Mouse (Mus musculus) small intestine, adult 2 months (tissue): Measurements from ENCODE around the gene Gnat2. TPM values are rescaled to one million over a fixed set of nuclear protein-coding genes. Genes with fewer than 3 reads are reported as not detected.

Experiments used
- H3K27ac ChIP-seq: fragments of 200-500 bp; 2 replicates; pipeline ENCODE4 v1.5.1; 2012; ENCODE audit warnings: low read depth, low read length, control low read depth, inconsistent platforms; ENCODE audit not compliant: insufficient read depth
- H3K27me3 ChIP-seq: fragments of 200-500 bp; 2 replicates; pipeline ENCODE4 v1.6.1; 2012; ENCODE audit warnings: mild to moderate bottlenecking, moderate library complexity, low read length, inconsistent platforms; ENCODE audit not compliant: control insufficient read depth, insufficient read depth
- H3K36me3 ChIP-seq: fragments of 200-500 bp; 2 replicates; pipeline ENCODE4 v1.6.1; 2012; ENCODE audit warnings: mild to moderate bottlenecking, low read length, control low read depth, inconsistent platforms; ENCODE audit not compliant: control insufficient read depth, insufficient read depth
- H3K4me1 ChIP-seq: fragments of 200-500 bp; 2 replicates; pipeline ENCODE4 v1.6.1; 2012; ENCODE audit warnings: low read length, inconsistent platforms, mixed read lengths; ENCODE audit not compliant: control insufficient read depth, insufficient read depth, insufficient read length
- H3K4me3 ChIP-seq: fragments of 200-500 bp; 2 replicates; pipeline ENCODE4 v1.5.1; 2012; ENCODE audit warnings: low read depth, mild to moderate bottlenecking, control low read depth, inconsistent platforms, low read length, moderate library complexity
- CTCF ChIP-seq: fragments of 200-500 bp; IDR thresholded peaks from 2 replicates; pipeline ENCODE4 v1.5.1; 2012; ENCODE audit warnings: low read depth, mild to moderate bottlenecking, control low read depth, inconsistent platforms, low read length, moderate library complexity, mixed read lengths; ENCODE audit not compliant: insufficient replicate concordance, insufficient read length; ENCODE audit errors: extremely low read depth
- POLR2A ChIP-seq: fragments of 200-500 bp; IDR thresholded peaks from 2 replicates; pipeline ENCODE4 v1.6.1; 2012; ENCODE audit warnings: low read depth, mild to moderate bottlenecking, control low read depth, inconsistent platforms, low read length, moderate library complexity
- WGBS: fragments of 180-500 bp; shearing (Covaris S2); methylation state at CpG from one replicate; pipeline ENCODE4 v1.1.7; 2018; 5-methylcytosine and 5-hydroxymethylcytosine counted together
- polyA plus RNA-seq: library from polyadenylated mRNA; depleted of rRNA; stranded (reverse); fragments of >200 nt; gene quantifications from 2 replicates; pipeline ENCODE4 v1.2.3, GENCODE M21; 2012

The Gnat2 gene
- polyA plus RNA-seq, 1 experiment = 0.91 TPM

DNA sequence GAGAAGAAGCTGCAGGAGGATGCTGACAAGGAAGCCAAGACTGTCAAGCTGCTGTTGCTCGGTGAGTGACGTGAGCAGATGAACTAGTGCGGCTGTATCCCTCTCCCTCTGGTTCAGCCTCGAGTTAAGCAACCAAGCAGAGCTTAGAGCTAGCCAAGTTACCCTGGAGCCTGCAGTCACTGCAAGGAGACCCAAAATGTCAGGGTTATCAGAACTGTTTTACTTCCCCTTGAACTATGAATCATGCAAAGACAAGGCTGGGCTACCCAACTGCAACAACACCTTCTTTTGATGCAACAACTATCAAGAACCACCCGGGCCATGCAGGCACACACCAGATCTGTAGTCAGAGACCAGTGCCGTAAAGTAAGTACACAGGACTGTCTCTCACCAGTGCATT lies 717 bp downstream of the Gnat2 start:
- TF ChIP-seq POLR2A (no peak), CTCF (no peak)
- Histone ChIP-seq H3K27ac (no peak overlapping the region), H3K36me3 (no peaks in the 10 kb centered on the region), H3K27me3 (no peaks in the 10 kb centered on the region), H3K4me3 (no peak overlapping the region), H3K4me1 (no peaks in the 10 kb centered on the region)
- WGBS = 67% methylated on average over 6 of the region's 6 CpGs

DNA sequence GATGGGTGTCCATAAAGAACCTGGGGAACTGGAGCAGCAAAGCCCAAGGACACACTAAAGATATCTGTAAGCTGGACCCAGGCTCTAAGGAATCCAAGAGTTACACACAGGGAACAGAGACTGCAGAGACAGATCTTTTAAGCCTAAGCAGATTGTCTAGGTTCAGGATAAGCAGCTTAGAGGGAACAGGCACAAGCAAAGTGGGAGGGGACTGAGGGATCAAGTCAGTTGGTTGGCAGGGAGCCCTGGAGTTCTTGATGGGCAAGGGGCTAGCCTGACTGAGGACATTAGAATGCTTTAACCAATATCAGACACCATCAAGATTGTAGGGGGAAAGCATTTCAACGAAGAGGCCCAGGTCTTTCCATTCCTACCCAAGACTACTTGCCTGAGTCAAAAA lies 1.6 kb downstream of the Gnat2 start:
- Histone ChIP-seq H3K27ac (no peak overlapping the region), H3K4me1 (no peaks in the 10 kb centered on the region), H3K27me3 (no peaks in the 10 kb centered on the region), H3K36me3 (no peaks in the 10 kb centered on the region), H3K4me3 (no peak overlapping the region)
- 85% methylated on average over 1 of the region's 1 CpGs for WGBS
- no peak for TF ChIP-seq CTCF
- no peak for TF ChIP-seq POLR2A

DNA sequence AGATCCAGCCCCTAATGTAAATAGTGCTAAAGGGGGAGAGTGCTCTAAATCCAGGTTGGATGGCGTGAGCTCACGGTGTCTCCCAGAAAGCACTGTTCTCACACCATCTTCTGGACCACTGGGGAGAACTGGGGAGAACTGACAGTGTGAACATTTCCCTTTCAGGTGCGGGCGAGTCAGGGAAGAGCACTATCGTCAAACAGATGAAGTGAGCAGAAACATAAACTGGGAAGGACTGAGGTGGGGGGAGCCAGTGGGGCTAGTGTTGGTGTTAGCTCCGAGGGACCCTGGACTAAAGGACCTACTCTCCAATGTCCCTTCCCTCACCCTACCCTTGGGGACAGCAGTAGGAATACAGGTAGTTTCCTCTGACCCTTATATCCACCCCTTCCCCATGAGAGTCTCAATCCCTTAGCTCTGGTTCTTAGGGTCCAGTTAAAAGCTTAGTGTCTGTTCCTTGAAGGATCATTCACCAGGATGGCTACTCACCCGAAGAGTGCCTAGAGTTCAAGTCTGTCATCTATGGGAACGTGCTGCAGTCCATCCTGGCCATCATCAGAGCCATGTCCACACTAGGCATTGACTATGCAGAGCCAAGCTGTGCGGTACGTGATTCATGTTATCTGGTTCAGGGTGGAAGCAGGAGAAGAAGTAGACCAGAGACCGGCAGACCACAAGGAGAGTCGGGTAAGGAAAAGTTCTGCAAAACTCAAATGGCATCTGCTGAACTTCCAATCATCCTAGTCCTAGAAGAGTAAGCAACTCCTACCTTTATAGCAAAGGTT lies 2.6 kb downstream of the Gnat2 start:
- H3K4me3 ChIP-seq = no peak overlapping the region
- TF ChIP-seq POLR2A (no peak), CTCF (no peak)
- H3K27me3 ChIP-seq = no peaks in the 10 kb centered on the region
- WGBS = 95% methylated on average over 12 of the region's 12 CpGs
- no peaks in the 10 kb centered on the region for H3K36me3 ChIP-seq
- H3K4me1 ChIP-seq = no peaks in the 10 kb centered on the region
- H3K27ac ChIP-seq = no peak overlapping the region

- Histone ChIP-seq H3K27ac (no peak overlapping the region), H3K27me3 (no peaks in the 10 kb centered on the region), H3K36me3 (no peaks in the 10 kb centered on the region), H3K4me3 (no peak overlapping the region), H3K4me1 (no peaks in the 10 kb centered on the region)
- no peak for TF ChIP-seq CTCF
- TF ChIP-seq POLR2A = no peak
- 74% methylated on average over 8 of the region's 8 CpGs for WGBS
Observed at GRCm38 (mm10) chr3:108096226-108096625, 3.6 kb downstream of the Gnat2 start.

- no peak overlapping the region for H3K27ac ChIP-seq
- no peak overlapping the region for H3K4me3 ChIP-seq
- H3K4me1 ChIP-seq = no peaks in the 10 kb centered on the region
- 55% methylated on average over 10 of the region's 10 CpGs for WGBS
- H3K36me3 ChIP-seq = no peaks in the 10 kb centered on the region
- no peak for TF ChIP-seq POLR2A
- no peak for TF ChIP-seq CTCF
- no peaks in the 10 kb centered on the region for H3K27me3 ChIP-seq
Observed at GRCm38 (mm10) chr3:108096726-108097125, 4.1 kb downstream of the Gnat2 start.

DNA sequence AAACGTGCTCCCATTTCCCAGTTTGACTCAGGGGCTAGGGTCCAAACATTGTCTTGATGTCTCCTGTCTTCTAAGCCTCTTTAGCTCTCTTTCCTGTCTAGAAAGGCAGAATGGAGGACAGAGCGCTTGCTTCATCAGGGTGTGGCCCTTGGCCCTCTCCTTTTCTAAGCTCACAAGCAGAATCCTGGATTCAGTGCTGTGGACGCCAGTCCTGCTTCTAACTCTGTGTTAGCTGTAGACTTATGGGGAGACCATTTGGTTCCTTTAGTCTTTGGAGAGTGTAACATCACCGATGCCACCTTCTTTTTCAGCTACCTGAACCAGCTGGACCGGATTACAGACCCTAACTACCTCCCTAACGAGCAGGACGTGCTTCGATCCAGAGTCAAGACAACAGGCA lies 5.1 kb downstream of the Gnat2 start:
- WGBS = 89% methylated on average over 8 of the region's 8 CpGs
- H3K36me3 ChIP-seq = no peaks in the 10 kb centered on the region
- TF ChIP-seq POLR2A = no peak
- no peak for TF ChIP-seq CTCF
- H3K4me1 ChIP-seq = no peaks in the 10 kb centered on the region
- no peak overlapping the region for H3K4me3 ChIP-seq
- no peak overlapping the region for H3K27ac ChIP-seq
- H3K27me3 ChIP-seq = no peaks in the 10 kb centered on the region

DNA sequence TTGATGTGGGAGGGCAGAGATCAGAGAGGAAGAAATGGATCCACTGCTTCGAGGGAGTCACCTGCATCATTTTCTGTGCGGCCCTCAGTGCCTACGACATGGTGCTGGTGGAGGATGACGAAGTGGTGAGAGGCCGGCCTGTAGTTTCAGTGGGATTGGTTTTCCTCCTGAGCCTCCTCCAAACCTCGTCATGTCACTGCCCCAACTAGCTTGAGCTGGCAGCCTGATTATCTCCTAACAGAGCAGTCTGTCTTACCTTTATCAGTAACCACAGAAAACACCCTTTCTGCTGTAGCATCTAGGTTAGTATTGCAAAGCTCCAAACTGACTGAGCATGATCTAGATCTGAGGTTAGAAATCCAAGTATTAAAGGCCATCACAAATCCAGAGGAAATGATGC lies 5.7 kb downstream of the Gnat2 start:
- TF ChIP-seq POLR2A = no peak
- no peak for TF ChIP-seq CTCF
- 80% methylated on average over 6 of the region's 6 CpGs for WGBS
- H3K27me3 ChIP-seq = no peaks in the 10 kb centered on the region

More for the DNA sequence above, 5.7 kb downstream of the Gnat2 start:
- Histone ChIP-seq H3K4me1 (no peaks in the 10 kb centered on the region), H3K36me3 (no peaks in the 10 kb centered on the region), H3K4me3 (no peak overlapping the region), H3K27ac (no peak overlapping the region)
